Mouse (Mus musculus) intestine, embryonic 15.5 days (tissue): ENCODE data around the gene Gpn3. TPM values are rescaled to one million over a fixed set of nuclear protein-coding genes. Genes with fewer than 3 reads are reported as not detected.

ENCODE experiments used
- ATAC-seq: fragments of 200-750 bp; cut with Nextera tagmentation; 2 replicates; pipeline ENCODE4 v1.8.0; 2017; ENCODE audit warnings: moderate TSS enrichment, moderate library complexity
- H3K27ac ChIP-seq: fragments of 300-500 bp; sonication (generic); 2 replicates; pipeline ENCODE4 v1.5.1; 2015; ENCODE audit warnings: mild to moderate bottlenecking, inconsistent platforms
- H3K27me3 ChIP-seq: fragments of 300-500 bp; sonication (generic); replicated peaks from 2 replicates; pipeline ENCODE4 v1.6.1; 2015; ENCODE audit warnings: inconsistent platforms
- H3K36me3 ChIP-seq: fragments of 300-500 bp; sonication (generic); 2 replicates; pipeline ENCODE4 v1.6.1; 2015; ENCODE audit warnings: inconsistent platforms
- H3K4me1 ChIP-seq: fragments of 300-500 bp; sonication (generic); replicated peaks from 2 replicates; pipeline ENCODE4 v1.6.1; 2015; ENCODE audit warnings: inconsistent platforms
- H3K4me2 ChIP-seq: fragments of 300-500 bp; sonication (generic); replicated peaks from 2 replicates; pipeline ENCODE4 v1.6.1; 2015; ENCODE audit warnings: mild to moderate bottlenecking, inconsistent platforms
- H3K4me3 ChIP-seq: fragments of 300-500 bp; sonication (generic); replicated peaks from 2 replicates; pipeline ENCODE4 v1.5.1; 2015; ENCODE audit warnings: inconsistent platforms
- H3K9ac ChIP-seq: fragments of 300-500 bp; sonication (generic); 2 replicates; pipeline ENCODE4 v1.6.1; 2015; ENCODE audit warnings: inconsistent platforms
- H3K9me3 ChIP-seq: fragments of 300-500 bp; sonication (generic); 2 replicates; pipeline ENCODE4 v1.6.1; 2016; ENCODE audit warnings: inconsistent platforms
- WGBS: fragments of 180-500 bp; shearing (Covaris S2); methylation state at CpG from one replicate; pipeline ENCODE4 v1.1.7; 2015; 5-methylcytosine and 5-hydroxymethylcytosine counted together
- polyA plus RNA-seq: library from polyadenylated mRNA; unstranded; fragments of >200 nt; fragmentation: Nextera tagmentation; extraction: Ambion mirVana; gene quantifications from 2 replicates; pipeline ENCODE4 v1.2.1, GENCODE M21; 2015

Gene Gpn3
- polyA plus RNA-seq, 1 experiment from 2014 or later: 67.2 TPM

GRCm38 (mm10) chr5:122392227-122393004, 20.7 kb downstream of the Gpn3 start:
- Histone ChIP-seq H3K4me1 (peaks cover 6% of the 10 kb centered on the region; the same call in 1 of the 2 replicates), H3K36me3 (peaks cover 6% of the 10 kb centered on the region; the same call in 1 of the 2 replicates)
- WGBS: 14% methylated on average over 19 of the region's 19 CpGs

DNA sequence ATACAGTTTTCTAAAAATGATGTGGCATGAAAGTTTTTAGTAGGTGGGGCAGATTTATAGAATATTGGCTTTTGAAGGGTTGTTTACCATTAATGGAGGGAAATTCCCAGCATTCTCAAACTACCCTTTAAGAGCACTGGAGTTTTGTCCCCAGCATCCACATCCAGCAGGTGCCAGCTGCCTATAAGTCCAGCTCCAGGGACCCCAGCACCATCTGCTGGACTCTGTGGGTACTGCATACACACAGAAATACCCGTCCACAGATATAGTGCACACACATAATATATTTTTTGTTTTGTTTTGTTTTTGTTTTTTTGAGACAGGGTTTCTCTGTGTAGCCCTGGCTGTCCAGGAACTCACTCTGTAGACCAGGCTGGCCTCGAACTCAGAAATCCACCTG, 22.2 kb downstream of the Gpn3 start:
- WGBS: 56% methylated on average over 2 of the region's 2 CpGs
- no peak for ATAC-seq
- H3K4me1 ChIP-seq: peaks cover 6% of the 10 kb centered on the region; the same call in 1 of the 2 replicates

More at GRCm38 (mm10) chr5:122392227-122393004, 20.7 kb downstream of the Gpn3 start:
- Histone ChIP-seq H3K27ac (no peak overlapping the region), H3K4me2 (peak overlapping the region; percentile 68), H3K9me3 (no peaks in the 10 kb centered on the region), H3K4me3 (peak overlapping the region; percentile 82), H3K27me3 (no peaks in the 10 kb centered on the region), H3K9ac (peak overlapping the region; percentile 77)
- peak; percentile 56 for ATAC-seq

GRCm38 (mm10) chr5:122396791-122397190, 25.1 kb downstream of the Gpn3 start:
- ATAC-seq: no peak
- Histone ChIP-seq H3K27ac (no peak overlapping the region; the same call in 1 of the 2 replicates), H3K36me3 (peaks cover 16% of the 10 kb centered on the region; the same call in 1 of the 2 replicates), H3K4me3 (no peak overlapping the region), H3K9me3 (no peaks in the 10 kb centered on the region), H3K4me2 (no peak overlapping the region), H3K4me1 (peaks cover 14% of the 10 kb centered on the region), H3K9ac (no peak overlapping the region), H3K27me3 (no peaks in the 10 kb centered on the region)
- 86% methylated on average over 10 of the region's 10 CpGs for WGBS

More for the DNA sequence above, 22.2 kb downstream of the Gpn3 start:
- H3K27me3 ChIP-seq: no peaks in the 10 kb centered on the region
- H3K27ac ChIP-seq: no peak overlapping the region
- H3K9me3 ChIP-seq: no peaks in the 10 kb centered on the region
- H3K36me3 ChIP-seq: peaks cover 12% of the 10 kb centered on the region; the same call in 1 of the 2 replicates
- no peak overlapping the region for H3K9ac ChIP-seq
- H3K4me2 ChIP-seq: no peak overlapping the region
- no peak overlapping the region for H3K4me3 ChIP-seq

DNA sequence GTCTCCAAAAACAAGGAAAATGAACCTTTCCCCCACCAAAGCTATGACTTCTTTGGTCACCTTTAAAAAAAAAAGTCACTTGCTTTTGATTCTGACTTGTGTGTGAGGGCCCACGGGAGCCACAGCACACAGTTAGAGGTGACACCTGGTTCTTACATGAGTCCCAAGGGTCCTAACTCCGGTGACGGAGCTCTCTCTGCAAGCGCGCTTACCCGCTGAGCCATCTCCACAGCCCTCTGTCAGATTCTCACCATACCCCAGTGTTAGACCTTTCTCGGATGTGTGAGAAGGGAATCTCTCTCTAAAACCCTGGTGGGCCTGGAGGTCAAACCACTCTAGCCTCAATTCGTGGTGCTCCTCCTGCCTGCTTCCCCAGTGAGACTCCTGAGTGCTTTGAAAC, 25.8 kb downstream of the Gpn3 start:
- 89% methylated on average over 8 of the region's 8 CpGs for WGBS
- Histone ChIP-seq H3K9me3 (no peaks in the 10 kb centered on the region), H3K9ac (no peak overlapping the region), H3K4me2 (no peak overlapping the region), H3K4me1 (peaks cover 11% of the 10 kb centered on the region), H3K36me3 (peaks cover 18% of the 10 kb centered on the region), H3K4me3 (no peak overlapping the region), H3K27ac (no peak overlapping the region), H3K27me3 (no peaks in the 10 kb centered on the region)
- no peak for ATAC-seq

- no peaks in the 10 kb centered on the region for H3K27me3 ChIP-seq
- no peak overlapping the region for H3K4me3 ChIP-seq
- no peak for ATAC-seq
- no peaks in the 10 kb centered on the region for H3K9me3 ChIP-seq
- no peak overlapping the region for H3K27ac ChIP-seq
- H3K4me2 ChIP-seq: no peak overlapping the region
- H3K9ac ChIP-seq: no peak overlapping the region
- H3K36me3 ChIP-seq: peaks cover 37% of the 10 kb centered on the region
- 81% methylated on average over 8 of the region's 8 CpGs for WGBS
- peaks cover 8% of the 10 kb centered on the region for H3K4me1 ChIP-seq
Measured at GRCm38 (mm10) chr5:122399871-122400270, 28.2 kb downstream of the Gpn3 start.

- Histone ChIP-seq H3K4me3 (no peak overlapping the region), H3K4me2 (no peak overlapping the region), H3K27ac (0 out of 2 replicates have a peak overlapping the region, but pooled peaks have one; percentile 15), H3K36me3 (peaks cover 45% of the 10 kb centered on the region), H3K4me1 (peaks cover 8% of the 10 kb centered on the region), H3K27me3 (no peaks in the 10 kb centered on the region), H3K9ac (no peak overlapping the region), H3K9me3 (no peaks in the 10 kb centered on the region)
- peak; percentile 45; the same call in 1 of the 2 replicates for ATAC-seq
- 67% methylated on average over 18 of the region's 18 CpGs for WGBS
Measured at GRCm38 (mm10) chr5:122400628-122401302, 29.1 kb downstream of the Gpn3 start.

- 29% methylated on average over 8 of the region's 8 CpGs for WGBS
- H3K9ac ChIP-seq: no peak overlapping the region
- no peak overlapping the region for H3K27ac ChIP-seq
- H3K36me3 ChIP-seq: peaks cover 47% of the 10 kb centered on the region
- ATAC-seq: peak; percentile 63; the same call in 1 of the 2 replicates
- peaks cover 8% of the 10 kb centered on the region for H3K4me1 ChIP-seq
- H3K9me3 ChIP-seq: no peaks in the 10 kb centered on the region
- no peak overlapping the region for H3K4me3 ChIP-seq
- H3K4me2 ChIP-seq: no peak overlapping the region
- no peaks in the 10 kb centered on the region for H3K27me3 ChIP-seq
Measured at GRCm38 (mm10) chr5:122401303-122401640, 29.6 kb downstream of the Gpn3 start.

DNA sequence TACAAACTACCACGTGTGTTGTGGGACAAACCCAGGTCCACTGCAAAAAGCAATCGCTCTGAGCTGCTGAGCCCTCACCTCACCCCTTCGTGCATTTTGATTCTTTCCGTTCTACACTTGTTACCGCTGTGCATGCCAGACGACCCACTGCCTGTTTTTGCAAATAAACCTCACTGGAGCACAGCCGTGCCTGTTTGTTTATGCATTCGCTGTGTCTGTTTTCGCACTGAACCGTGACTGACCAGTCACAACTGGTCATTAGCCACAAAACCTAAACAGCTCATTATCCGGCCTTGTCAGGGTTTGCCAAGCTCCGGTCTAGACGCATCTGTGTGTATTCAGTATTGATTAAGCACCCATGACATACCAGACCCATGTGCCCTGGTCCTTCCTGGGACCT, 30.5 kb downstream of the Gpn3 start:
- no peak overlapping the region for H3K27ac ChIP-seq
- peaks cover 52% of the 10 kb centered on the region for H3K36me3 ChIP-seq
- H3K4me2 ChIP-seq: no peak overlapping the region
- no peak overlapping the region for H3K9ac ChIP-seq
- no peaks in the 10 kb centered on the region for H3K27me3 ChIP-seq
- no peak for ATAC-seq
- no peaks in the 10 kb centered on the region for H3K9me3 ChIP-seq
- WGBS: 73% methylated on average over 13 of the region's 13 CpGs
- peaks cover 8% of the 10 kb centered on the region for H3K4me1 ChIP-seq
- no peak overlapping the region for H3K4me3 ChIP-seq

DNA sequence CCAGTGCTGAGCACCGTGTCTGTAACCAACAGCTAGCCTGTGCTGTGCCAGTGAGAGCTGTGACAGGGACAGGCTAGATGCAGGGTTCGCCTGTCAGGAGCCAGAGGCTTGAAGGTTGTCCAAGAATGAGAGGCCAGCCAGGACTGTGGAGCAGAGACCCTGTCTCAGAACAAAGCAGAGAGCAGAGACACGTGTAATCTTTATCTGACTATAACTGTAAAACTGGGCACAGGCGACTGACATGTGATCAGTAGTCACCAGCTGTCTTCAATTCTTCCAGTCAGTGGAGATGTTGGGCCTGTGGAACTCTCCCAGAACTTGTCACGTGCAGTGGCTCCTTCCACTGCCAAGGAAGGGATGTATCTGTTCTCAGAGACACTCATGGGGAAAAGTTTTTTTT, 31.1 kb downstream of the Gpn3 start:
- Histone ChIP-seq H3K4me3 (no peak overlapping the region), H3K4me2 (no peak overlapping the region), H3K36me3 (peaks cover 53% of the 10 kb centered on the region), H3K27ac (no peak overlapping the region), H3K9ac (no peak overlapping the region), H3K9me3 (no peaks in the 10 kb centered on the region), H3K27me3 (no peaks in the 10 kb centered on the region), H3K4me1 (peaks cover 8% of the 10 kb centered on the region)
- no peak for ATAC-seq
- WGBS: 89% methylated on average over 5 of the region's 5 CpGs

DNA sequence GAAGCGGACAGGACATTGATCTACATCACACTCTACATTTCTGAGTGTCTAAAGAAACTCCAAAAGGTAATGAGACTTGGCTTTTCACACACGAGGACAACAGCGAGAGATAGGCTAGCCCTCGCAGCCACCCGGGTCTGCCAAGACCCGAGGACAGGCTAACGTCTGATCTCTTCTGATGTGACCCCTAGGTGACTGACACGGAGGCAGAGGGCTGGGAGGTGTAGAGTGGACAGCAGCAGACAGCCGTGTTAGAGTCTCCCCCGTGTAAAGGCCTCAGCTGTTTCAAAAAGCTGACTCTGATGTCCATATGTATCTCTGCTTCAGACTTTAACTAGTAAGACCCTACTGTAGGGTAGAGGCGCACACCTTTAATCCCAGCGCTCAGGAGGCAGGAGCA, 31.7 kb downstream of the Gpn3 start:
- Histone ChIP-seq H3K4me3 (no peak overlapping the region), H3K27ac (no peak overlapping the region), H3K4me1 (peaks cover 8% of the 10 kb centered on the region), H3K36me3 (peaks cover 49% of the 10 kb centered on the region), H3K4me2 (no peak overlapping the region), H3K27me3 (no peaks in the 10 kb centered on the region), H3K9me3 (no peaks in the 10 kb centered on the region), H3K9ac (no peak overlapping the region)
- WGBS: 88% methylated on average over 12 of the region's 12 CpGs
- ATAC-seq: no peak

- ATAC-seq: no peak
- peaks cover 50% of the 10 kb centered on the region for H3K36me3 ChIP-seq
Measured at GRCm38 (mm10) chr5:122405537-122405936, 33.9 kb downstream of the Gpn3 start.

GRCm38 (mm10) chr5:122409692-122410645, 38.3 kb downstream of the Gpn3 start:
- 90% methylated on average over 19 of the region's 19 CpGs for WGBS
- no peaks in the 10 kb centered on the region for H3K27me3 ChIP-seq
- H3K27ac ChIP-seq: no peak overlapping the region
- H3K4me3 ChIP-seq: no peak overlapping the region
- H3K9me3 ChIP-seq: no peaks in the 10 kb centered on the region
- no peak overlapping the region for H3K4me2 ChIP-seq
- H3K36me3 ChIP-seq: peaks cover 28% of the 10 kb centered on the region
- no peak overlapping the region for H3K9ac ChIP-seq
- no peak for ATAC-seq
- peaks cover 4% of the 10 kb centered on the region; the same call in 1 of the 2 replicates for H3K4me1 ChIP-seq

More at GRCm38 (mm10) chr5:122405537-122405936, 33.9 kb downstream of the Gpn3 start:
- H3K9me3 ChIP-seq: no peaks in the 10 kb centered on the region
- no peaks in the 10 kb centered on the region for H3K27me3 ChIP-seq
- H3K9ac ChIP-seq: no peak overlapping the region
- no peak overlapping the region for H3K27ac ChIP-seq
- no peak overlapping the region for H3K4me2 ChIP-seq
- peaks cover 3% of the 10 kb centered on the region for H3K4me1 ChIP-seq
- WGBS: 88% methylated on average over 10 of the region's 10 CpGs
- no peak overlapping the region for H3K4me3 ChIP-seq
